Mouse (Mus musculus): Measurements from ENCODE around the gene Tmem167. TPM values are rescaled to one million over a fixed set of nuclear protein-coding genes. Genes with fewer than 3 reads are reported as not detected.

Tmem167 gene
- polyA plus RNA-seq, 1 experiment from 2014 or later: 55.8 TPM

DNA sequence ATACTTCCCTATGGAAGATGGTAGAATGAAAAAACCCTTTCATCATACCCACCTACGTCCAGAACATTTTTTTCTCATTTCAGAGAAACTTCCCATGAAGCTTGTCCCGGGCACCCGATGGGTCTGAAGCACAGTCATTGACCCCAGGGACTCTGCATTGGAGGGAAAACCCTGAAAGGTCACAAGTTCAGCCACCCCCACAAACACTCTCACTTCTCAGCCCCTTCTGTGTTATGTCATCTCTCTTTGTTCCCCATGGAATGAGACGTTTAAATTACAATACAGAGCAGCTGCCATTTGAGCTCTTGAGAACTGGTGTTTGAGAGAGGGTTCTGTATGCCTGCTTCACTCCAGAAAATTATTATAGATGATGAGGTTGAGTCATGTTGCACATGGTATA, 54.3 kb downstream of the Tmem167 start:
- H3K9me3 ChIP-seq: no peaks in the 10 kb centered on the region
- 29% methylated on average over 4 of the region's 4 CpGs for whole genome bisulfite sequencing
- no peak for ATAC-seq (ENCODE audit: insufficient read depth, low FRiP score, low read depth)
- no peak overlapping the region for H3K4me3 ChIP-seq (replicated peaks)
- no peak overlapping the region for H3K9ac ChIP-seq
- H3K27ac ChIP-seq: no peak overlapping the region
- no peak overlapping the region for H3K4me2 ChIP-seq
- H3K4me1 ChIP-seq: no peaks in the 10 kb centered on the region
- no peaks in the 10 kb centered on the region for H3K36me3 ChIP-seq
- no peaks in the 10 kb centered on the region for H3K27me3 ChIP-seq (replicated peaks)

- Histone ChIP-seq H3K4me1 (no peaks in the 10 kb centered on the region), H3K4me3 (replicated peaks) (no peak overlapping the region)
Measured at GRCm38 (mm10) chr13:90151881-90152280, 63.0 kb downstream of the Tmem167 start.

GRCm38 (mm10) chr13:90152536-90153273, 63.8 kb downstream of the Tmem167 start:
- Histone ChIP-seq H3K9me3 (no peaks in the 10 kb centered on the region), H3K4me2 (no peak overlapping the region), H3K36me3 (no peaks in the 10 kb centered on the region), H3K27me3 (replicated peaks) (no peaks in the 10 kb centered on the region), H3K9ac (no peak overlapping the region), H3K27ac (no peak overlapping the region), H3K4me3 (replicated peaks) (no peak overlapping the region), H3K4me1 (no peaks in the 10 kb centered on the region)
- WGBS: 41% methylated on average over 7 of the region's 7 CpGs
- peak; percentile 39; the same call in 1 of the 2 replicates for ATAC-seq (ENCODE audit: insufficient read depth, low FRiP score, low read depth)

More at GRCm38 (mm10) chr13:90151881-90152280, 63.0 kb downstream of the Tmem167 start:
- no peak for ATAC-seq (ENCODE audit: insufficient read depth, low FRiP score, low read depth)
- no peak overlapping the region for H3K27ac ChIP-seq
- no peaks in the 10 kb centered on the region for H3K9me3 ChIP-seq
- no peaks in the 10 kb centered on the region for H3K36me3 ChIP-seq
- H3K27me3 ChIP-seq (replicated peaks): no peaks in the 10 kb centered on the region
- H3K9ac ChIP-seq: no peak overlapping the region
- H3K4me2 ChIP-seq: no peak overlapping the region

GRCm38 (mm10) chr13:90164147-90164546, 75.2 kb downstream of the Tmem167 start:
- no peak for ATAC-seq (ENCODE audit: insufficient read depth, low FRiP score, low read depth)
- Histone ChIP-seq H3K9me3 (no peaks in the 10 kb centered on the region), H3K9ac (no peak overlapping the region), H3K36me3 (no peaks in the 10 kb centered on the region), H3K4me3 (replicated peaks) (no peak overlapping the region), H3K4me1 (no peaks in the 10 kb centered on the region), H3K4me2 (no peak overlapping the region), H3K27me3 (replicated peaks) (no peaks in the 10 kb centered on the region), H3K27ac (no peak overlapping the region)
- 79% methylated on average over 2 of the region's 2 CpGs for WGBS

GRCm38 (mm10) chr13:90167044-90167443, 78.1 kb downstream of the Tmem167 start:
- WGBS: 58% methylated on average over 3 of the region's 3 CpGs
- H3K4me1 ChIP-seq: no peaks in the 10 kb centered on the region
- H3K4me2 ChIP-seq: no peak overlapping the region
- no peaks in the 10 kb centered on the region for H3K27me3 ChIP-seq (replicated peaks)
- H3K36me3 ChIP-seq: no peaks in the 10 kb centered on the region
- H3K27ac ChIP-seq: no peak overlapping the region
- H3K9ac ChIP-seq: no peak overlapping the region
- ATAC-seq (ENCODE audit: insufficient read depth, low FRiP score, low read depth): no peak
- no peaks in the 10 kb centered on the region for H3K9me3 ChIP-seq
- no peak overlapping the region for H3K4me3 ChIP-seq (replicated peaks)

GRCm38 (mm10) chr13:90170100-90170781, 81.3 kb downstream of the Tmem167 start:
- Histone ChIP-seq H3K9me3 (no peaks in the 10 kb centered on the region), H3K27ac (no peak overlapping the region), H3K36me3 (no peaks in the 10 kb centered on the region), H3K4me2 (no peak overlapping the region), H3K4me1 (no peaks in the 10 kb centered on the region), H3K4me3 (replicated peaks) (no peak overlapping the region), H3K27me3 (replicated peaks) (no peaks in the 10 kb centered on the region), H3K9ac (no peak overlapping the region)
- 50% methylated on average over 4 of the region's 4 CpGs for WGBS
- ATAC-seq (ENCODE audit: insufficient read depth, low FRiP score, low read depth): no peak

DNA sequence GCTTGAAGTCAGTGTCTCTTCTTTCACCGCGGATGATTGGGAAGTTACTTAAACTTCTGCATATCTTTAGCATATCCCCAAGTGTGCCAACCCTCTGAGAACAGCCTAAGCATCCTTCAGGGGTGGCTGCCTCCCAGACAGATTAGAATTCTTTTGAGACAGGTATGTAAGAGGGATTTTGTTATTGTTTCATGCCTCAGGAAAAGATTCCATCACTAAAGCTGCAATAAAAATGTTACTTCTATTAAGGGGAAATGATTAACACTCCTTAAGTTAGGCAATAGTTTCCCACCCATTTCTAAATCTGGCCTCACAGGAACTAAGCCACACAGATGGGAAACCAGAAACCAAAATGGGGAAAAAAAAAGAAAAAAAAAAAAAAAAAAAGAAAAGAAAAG, 81.9 kb downstream of the Tmem167 start:
- no peaks in the 10 kb centered on the region for H3K9me3 ChIP-seq
- 27% methylated on average over 2 of the region's 2 CpGs for WGBS
- no peak for ATAC-seq (ENCODE audit: insufficient read depth, low FRiP score, low read depth)
- no peak overlapping the region for H3K4me3 ChIP-seq (replicated peaks)
- no peak overlapping the region for H3K4me2 ChIP-seq
- H3K27me3 ChIP-seq (replicated peaks): no peaks in the 10 kb centered on the region
- H3K36me3 ChIP-seq: no peaks in the 10 kb centered on the region
- no peak overlapping the region for H3K9ac ChIP-seq
- no peaks in the 10 kb centered on the region for H3K4me1 ChIP-seq
- no peak overlapping the region for H3K27ac ChIP-seq

DNA sequence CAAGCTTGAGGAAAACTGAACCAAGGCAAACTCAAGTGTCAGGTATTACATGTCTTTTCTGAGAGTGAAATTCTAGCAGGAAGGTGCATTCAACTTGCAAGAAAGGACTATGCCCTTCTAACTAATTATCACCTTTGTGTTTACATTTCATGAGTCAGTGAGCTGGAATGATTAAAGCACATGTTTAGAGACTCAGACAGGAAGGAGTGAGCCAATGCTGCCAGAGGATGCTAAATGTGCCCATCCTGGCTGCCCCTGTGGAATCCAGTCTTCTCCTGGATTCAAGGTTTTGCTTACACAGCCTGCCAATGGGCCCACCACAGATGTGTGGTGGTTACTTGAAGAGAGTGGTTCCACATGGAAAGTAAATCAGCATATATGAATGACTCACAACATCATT, 82.5 kb downstream of the Tmem167 start:
- Histone ChIP-seq H3K4me1 (no peaks in the 10 kb centered on the region), H3K36me3 (no peaks in the 10 kb centered on the region), H3K9me3 (no peaks in the 10 kb centered on the region), H3K4me3 (replicated peaks) (no peak overlapping the region), H3K9ac (no peak overlapping the region), H3K4me2 (no peak overlapping the region), H3K27me3 (replicated peaks) (no peaks in the 10 kb centered on the region), H3K27ac (no peak overlapping the region)
- ATAC-seq (ENCODE audit: insufficient read depth, low FRiP score, low read depth): no peak

GRCm38 (mm10) chr13:90175662-90176061, 86.7 kb downstream of the Tmem167 start:
- no peaks in the 10 kb centered on the region for H3K27me3 ChIP-seq (replicated peaks)
- no peak overlapping the region for H3K9ac ChIP-seq
- H3K36me3 ChIP-seq: no peaks in the 10 kb centered on the region
- H3K9me3 ChIP-seq: no peaks in the 10 kb centered on the region
- WGBS: 62% methylated on average over 2 of the region's 2 CpGs
- ATAC-seq (ENCODE audit: insufficient read depth, low FRiP score, low read depth): no peak
- no peak overlapping the region for H3K4me3 ChIP-seq (replicated peaks)
- H3K4me1 ChIP-seq: no peaks in the 10 kb centered on the region
- no peak overlapping the region for H3K4me2 ChIP-seq
- H3K27ac ChIP-seq: no peak overlapping the region

DNA sequence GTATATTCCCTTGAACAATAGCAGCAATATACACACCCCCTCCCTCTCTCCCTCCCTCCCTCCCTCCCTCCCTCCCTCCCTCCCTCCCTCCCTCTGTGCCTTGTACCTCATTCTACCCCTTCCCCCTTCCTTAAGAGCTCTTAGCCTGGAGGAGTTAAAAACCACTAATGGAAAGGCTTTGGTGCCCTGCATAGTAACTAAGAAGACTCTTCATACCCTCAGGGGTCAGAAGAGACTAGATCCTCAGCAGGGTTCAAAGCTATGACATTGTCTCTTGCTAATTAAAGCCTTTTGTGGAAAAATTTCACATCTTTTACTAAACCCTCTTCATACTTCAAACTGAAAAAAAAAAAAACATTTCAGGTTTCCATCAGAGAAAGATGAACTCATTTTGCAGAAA, 93.3 kb downstream of the Tmem167 start:
- Histone ChIP-seq H3K9ac (no peak overlapping the region), H3K4me3 (replicated peaks) (no peak overlapping the region), H3K4me1 (no peaks in the 10 kb centered on the region), H3K9me3 (no peaks in the 10 kb centered on the region), H3K36me3 (no peaks in the 10 kb centered on the region), H3K27ac (no peak overlapping the region), H3K4me2 (no peak overlapping the region), H3K27me3 (replicated peaks) (no peaks in the 10 kb centered on the region)
- ATAC-seq (ENCODE audit: insufficient read depth, low FRiP score, low read depth): no peak

DNA sequence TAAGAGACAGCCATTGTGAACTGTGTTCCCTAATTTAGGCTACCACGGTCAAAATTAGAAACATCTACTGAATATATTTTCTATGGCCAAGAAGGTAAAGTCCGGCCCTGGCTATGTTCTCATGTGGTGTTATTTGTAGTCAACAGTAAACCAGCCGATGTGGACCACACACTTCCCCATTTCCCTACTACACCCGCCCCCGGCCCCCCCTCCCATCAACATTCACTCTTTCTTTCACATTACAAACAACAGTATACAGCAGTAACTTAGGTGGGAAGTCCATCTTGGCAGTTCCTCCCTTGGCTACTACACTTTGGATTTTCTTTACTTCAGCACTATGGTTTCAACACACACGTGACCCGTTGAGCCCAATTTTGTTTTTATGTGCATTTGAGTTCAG, 94.6 kb downstream of the Tmem167 start:
- ATAC-seq (ENCODE audit: insufficient read depth, low FRiP score, low read depth): no peak
- Histone ChIP-seq H3K27me3 (replicated peaks) (no peaks in the 10 kb centered on the region), H3K27ac (no peak overlapping the region), H3K4me2 (no peak overlapping the region), H3K36me3 (no peaks in the 10 kb centered on the region), H3K4me3 (replicated peaks) (no peak overlapping the region), H3K9ac (no peak overlapping the region), H3K4me1 (no peaks in the 10 kb centered on the region), H3K9me3 (no peaks in the 10 kb centered on the region)
- 88% methylated on average over 7 of the region's 7 CpGs for WGBS

DNA sequence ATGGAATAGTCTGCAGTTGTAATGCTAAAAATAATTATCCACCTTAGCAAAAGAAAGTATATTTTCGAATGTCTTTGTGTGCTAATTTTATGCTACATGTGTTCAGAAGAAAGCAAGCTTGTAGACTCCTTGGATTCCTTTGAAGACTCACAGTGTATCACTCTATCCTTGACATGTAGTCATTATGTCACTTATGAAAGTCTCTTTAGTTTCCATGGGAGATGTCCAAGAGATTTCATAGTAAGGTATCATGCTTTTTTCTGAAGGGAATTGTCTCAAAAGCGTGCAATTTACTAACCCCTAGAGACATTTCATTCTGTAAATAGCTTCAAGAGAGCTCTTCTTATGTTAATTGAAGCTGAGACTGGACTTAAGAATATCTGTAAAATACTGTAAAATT, 97.8 kb downstream of the Tmem167 start:
- Histone ChIP-seq H3K27ac (no peak overlapping the region), H3K4me3 (replicated peaks) (no peak overlapping the region), H3K4me2 (no peak overlapping the region), H3K36me3 (no peaks in the 10 kb centered on the region), H3K9me3 (no peaks in the 10 kb centered on the region), H3K4me1 (no peaks in the 10 kb centered on the region), H3K9ac (no peak overlapping the region), H3K27me3 (replicated peaks) (no peaks in the 10 kb centered on the region)
- no peak for ATAC-seq (ENCODE audit: insufficient read depth, low FRiP score, low read depth)
- WGBS: 78% methylated on average over 2 of the region's 2 CpGs

All from stomach, embryonic 15.5 days (tissue).